ENCODE assay signal across 10 mouse cellular contexts in the genomic region with DNA sequence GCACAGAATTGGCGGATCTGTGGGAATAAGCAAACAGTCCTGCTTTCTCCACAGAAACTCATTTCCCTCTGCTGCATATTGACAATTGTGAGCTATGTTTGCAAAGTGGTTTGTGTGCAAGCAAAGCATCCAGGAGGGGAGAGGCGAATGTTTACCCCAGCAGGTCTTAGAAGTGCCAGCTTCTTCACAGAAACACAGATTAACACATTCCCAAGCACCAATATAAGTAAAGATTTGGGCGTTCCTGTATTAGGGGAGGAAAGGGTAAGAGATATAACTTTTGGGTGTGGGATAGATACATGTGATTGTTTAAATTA.
DNase-seq lines count a peak whose midpoint lies in the region; ATAC-seq lines count a peak whose summit lies in the region.
"Had no signal": no experiment of that assay in that cellular context is flagged by ENCODE, and none has a peak within 500 bp of the region (broad histone marks: within the 10 kb centered on the region; RNA-seq: fewer than 3 reads in every experiment).

No protein-coding gene starts in this region.

- WGBS in hindbrain, embryonic 13.5 days, result 55% methylated on average over 3 of the region's 3 CpGs
- WGBS in hindbrain, embryonic 11.5 days, result 77% methylated on average over 3 of the region's 3 CpGs
- 75% methylated on average over 3 of the region's 3 CpGs for WGBS in midbrain, embryonic 11.5 days
- WGBS in midbrain, embryonic 10.5 days, result 76% methylated on average over 3 of the region's 3 CpGs
- WGBS in intestine, embryonic 16.5 days, result 31% methylated on average over 3 of the region's 3 CpGs
- 38% methylated on average over 3 of the region's 3 CpGs for WGBS in stomach, embryonic 16.5 days

- DNase-seq in hindbrain, embryonic 11.5 days (ENCODE audit: low spot score), result no peak
- DNase-seq in midbrain, embryonic 11.5 days (ENCODE audit: low spot score, missing footprints), result peak; percentile 80
- DNase-seq in midbrain, embryonic 10.5 days (ENCODE audit: low spot score), result no peak
- no peak for DNase-seq in adrenal gland, adult 2 months
- DNase-seq in gastrocnemius, postnatal 10 days, result no peak

- no peak overlapping the region; the same call in 1 of the 2 replicates for H3K27ac ChIP-seq in hindbrain, embryonic 13.5 days
- no peak overlapping the region for H3K27ac ChIP-seq in hindbrain, embryonic 11.5 days (ENCODE audit: low read depth, low read length)
- H3K27ac ChIP-seq in midbrain, embryonic 11.5 days (ENCODE audit: low read depth, low read length), result no peak overlapping the region
- H3K27ac ChIP-seq in midbrain, embryonic 10.5 days (replicated peaks), result no peak overlapping the region
- H3K27ac ChIP-seq in intestine, embryonic 16.5 days (ENCODE audit: low read length), result peak overlapping the region; percentile 43; the same call in 1 of the 2 replicates
- peak overlapping the region; percentile 88 for H3K27ac ChIP-seq in stomach, embryonic 16.5 days (ENCODE audit: low read length)
- H3K27ac ChIP-seq: macrophage had no signal

- no peak for ATAC-seq in hindbrain, embryonic 13.5 days (ENCODE audit: low FRiP score)
- ATAC-seq in hindbrain, embryonic 11.5 days (ENCODE audit: low FRiP score), result no peak
- ATAC-seq in midbrain, embryonic 11.5 days (ENCODE audit: low FRiP score), result no peak
- ATAC-seq in intestine, embryonic 16.5 days, result no peak; the same call in 1 of the 2 replicates
- no peak for ATAC-seq in stomach, embryonic 16.5 days (ENCODE audit: insufficient read depth, low FRiP score)

- H3K9ac ChIP-seq in hindbrain, embryonic 13.5 days, result no peak overlapping the region
- H3K9ac ChIP-seq in hindbrain, embryonic 11.5 days (ENCODE audit: low read depth, low read length), result no peak overlapping the region
- no peak overlapping the region for H3K9ac ChIP-seq in midbrain, embryonic 11.5 days (ENCODE audit: low read length)
- no peak overlapping the region for H3K9ac ChIP-seq in intestine, embryonic 16.5 days (ENCODE audit: low read depth, low read length)
- peak overlapping the region; percentile 61 for H3K9ac ChIP-seq in stomach, embryonic 16.5 days (ENCODE audit: low read length)

- H3K27me3 ChIP-seq in hindbrain, embryonic 13.5 days, result no peaks in the 10 kb centered on the region
- no peaks in the 10 kb centered on the region for H3K27me3 ChIP-seq in hindbrain, embryonic 11.5 days (ENCODE audit: control insufficient read depth, insufficient read depth, low read length)
- no peaks in the 10 kb centered on the region; the same call in 1 of the 2 replicates for H3K27me3 ChIP-seq in midbrain, embryonic 11.5 days (ENCODE audit: control insufficient read depth, insufficient read depth, low read length)
- H3K27me3 ChIP-seq in midbrain, embryonic 10.5 days (ENCODE audit: low read depth, poor library complexity, severe bottlenecking), result peaks cover 6% of the 10 kb centered on the region; the same call in 1 of the 2 replicates
- no peaks in the 10 kb centered on the region for H3K27me3 ChIP-seq in intestine, embryonic 16.5 days (replicated peaks; ENCODE audit: control insufficient read depth, insufficient read depth, low read length)
- no peaks in the 10 kb centered on the region for H3K27me3 ChIP-seq in stomach, embryonic 16.5 days (ENCODE audit: control insufficient read depth, insufficient read depth, low read length)

- H3K4me3 ChIP-seq in hindbrain, embryonic 13.5 days, result no peak overlapping the region
- H3K4me3 ChIP-seq in hindbrain, embryonic 11.5 days (ENCODE audit: low read depth, low read length), result no peak overlapping the region
- H3K4me3 ChIP-seq in midbrain, embryonic 11.5 days (ENCODE audit: low read depth, low read length), result no peak overlapping the region
- no peak overlapping the region for H3K4me3 ChIP-seq in midbrain, embryonic 10.5 days
- no peak overlapping the region for H3K4me3 ChIP-seq in intestine, embryonic 16.5 days (ENCODE audit: low read length)
- peak overlapping the region; percentile 23 for H3K4me3 ChIP-seq in stomach, embryonic 16.5 days (replicated peaks; ENCODE audit: low read length)

- no peaks in the 10 kb centered on the region for H3K9me3 ChIP-seq in hindbrain, embryonic 13.5 days
- H3K9me3 ChIP-seq in hindbrain, embryonic 11.5 days (ENCODE audit: control insufficient read depth, low read length), result no peaks in the 10 kb centered on the region
- H3K9me3 ChIP-seq in midbrain, embryonic 11.5 days (ENCODE audit: control insufficient read depth, low read length), result no peaks in the 10 kb centered on the region
- no peaks in the 10 kb centered on the region; the same call in 1 of the 2 replicates for H3K9me3 ChIP-seq in midbrain, embryonic 10.5 days (replicated peaks)
- H3K9me3 ChIP-seq in intestine, embryonic 16.5 days (ENCODE audit: control insufficient read depth, low read length), result no peaks in the 10 kb centered on the region
- no peaks in the 10 kb centered on the region for H3K9me3 ChIP-seq in stomach, embryonic 16.5 days (replicated peaks; ENCODE audit: control insufficient read depth, low read length)

- no peaks in the 10 kb centered on the region for H3K36me3 ChIP-seq in hindbrain, embryonic 13.5 days
- no peaks in the 10 kb centered on the region for H3K36me3 ChIP-seq in hindbrain, embryonic 11.5 days (ENCODE audit: control insufficient read depth, insufficient read depth, low read length)
- no peaks in the 10 kb centered on the region for H3K36me3 ChIP-seq in midbrain, embryonic 11.5 days (ENCODE audit: control insufficient read depth, insufficient read depth, low read length)
- H3K36me3 ChIP-seq in midbrain, embryonic 10.5 days, result no peaks in the 10 kb centered on the region
- H3K36me3 ChIP-seq in intestine, embryonic 16.5 days (ENCODE audit: control insufficient read depth, insufficient read depth, low read length), result no peaks in the 10 kb centered on the region
- H3K36me3 ChIP-seq in stomach, embryonic 16.5 days (ENCODE audit: control insufficient read depth, insufficient read depth, low read length), result no peaks in the 10 kb centered on the region
- H3K36me3 ChIP-seq: G1E had no signal

- peak overlapping the region; percentile 30 for H3K4me2 ChIP-seq in hindbrain, embryonic 13.5 days
- no peak overlapping the region for H3K4me2 ChIP-seq in hindbrain, embryonic 11.5 days (replicated peaks; ENCODE audit: low read depth, low read length)
- H3K4me2 ChIP-seq in midbrain, embryonic 11.5 days, result no peak overlapping the region
- H3K4me2 ChIP-seq in intestine, embryonic 16.5 days (ENCODE audit: low read depth, low read length), result peak overlapping the region; percentile 45
- H3K4me2 ChIP-seq in stomach, embryonic 16.5 days (ENCODE audit: low read depth, low read length), result peak overlapping the region; percentile 48

- H3K4me1 ChIP-seq in hindbrain, embryonic 13.5 days (replicated peaks), result peaks cover 13% of the 10 kb centered on the region
- no peaks in the 10 kb centered on the region for H3K4me1 ChIP-seq in hindbrain, embryonic 11.5 days (replicated peaks; ENCODE audit: control insufficient read depth, insufficient read depth, low read length)
- H3K4me1 ChIP-seq in midbrain, embryonic 11.5 days (ENCODE audit: control insufficient read depth, insufficient read depth, low read length), result no peaks in the 10 kb centered on the region
- peaks cover 14% of the 10 kb centered on the region; the same call in 1 of the 2 replicates for H3K4me1 ChIP-seq in midbrain, embryonic 10.5 days
- peaks cover 3% of the 10 kb centered on the region; the same call in 1 of the 2 replicates for H3K4me1 ChIP-seq in intestine, embryonic 16.5 days (ENCODE audit: control insufficient read depth, insufficient read depth, low read length)
- peaks cover 13% of the 10 kb centered on the region; the same call in 1 of the 2 replicates for H3K4me1 ChIP-seq in stomach, embryonic 16.5 days (ENCODE audit: control insufficient read depth, insufficient read depth, low read length)

Comparison
In these comparisons a context has a peak if more than half of its experiments do, and no peak if none do; other contexts are left out.
1. H3K4me2 ChIP-seq: peak in hindbrain, embryonic 13.5 days (single experiment), intestine, embryonic 16.5 days (single experiment) and stomach, embryonic 16.5 days (single experiment); none in hindbrain, embryonic 11.5 days (single experiment) and midbrain, embryonic 11.5 days (single experiment).
2. H3K27ac ChIP-seq: peak in intestine, embryonic 16.5 days (single experiment) and stomach, embryonic 16.5 days (single experiment); none in hindbrain, embryonic 13.5 days (single experiment), hindbrain, embryonic 11.5 days (single experiment), midbrain, embryonic 11.5 days (single experiment) and midbrain, embryonic 10.5 days (single experiment).